Mouse (Mus musculus): Measurements from ENCODE around the gene Hecw1.
A peak's percentile ranks its signal among the peaks of the same experiment; 100 is the strongest.

Gene Hecw1

DNA sequence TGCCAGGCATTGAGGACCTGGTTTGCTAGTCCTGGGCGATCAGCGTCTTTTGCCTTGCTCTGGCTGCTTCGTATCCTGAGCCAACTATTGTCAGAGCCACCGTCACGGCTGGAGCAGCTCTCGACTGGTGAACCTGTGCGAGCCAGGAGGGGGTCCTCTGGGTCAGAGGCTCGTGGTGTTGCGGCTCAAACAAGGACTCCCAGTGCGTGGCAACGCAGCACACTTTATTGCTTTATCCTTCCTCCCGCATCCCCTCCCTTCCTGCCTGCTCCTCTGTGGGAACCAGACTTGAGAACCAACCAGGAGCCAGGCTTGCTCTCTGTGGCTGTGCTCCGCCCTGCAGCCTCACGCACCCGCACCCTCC, at the start of gene Hecw1:
Hecw1 (minus strand) TSS at position 323 of the 364 bp plus-strand sequence.
- peak in 1 of 2 experiments; percentile 46 for DNase-seq (ENCODE audit: low spot score in 2 of 2)

DNA sequence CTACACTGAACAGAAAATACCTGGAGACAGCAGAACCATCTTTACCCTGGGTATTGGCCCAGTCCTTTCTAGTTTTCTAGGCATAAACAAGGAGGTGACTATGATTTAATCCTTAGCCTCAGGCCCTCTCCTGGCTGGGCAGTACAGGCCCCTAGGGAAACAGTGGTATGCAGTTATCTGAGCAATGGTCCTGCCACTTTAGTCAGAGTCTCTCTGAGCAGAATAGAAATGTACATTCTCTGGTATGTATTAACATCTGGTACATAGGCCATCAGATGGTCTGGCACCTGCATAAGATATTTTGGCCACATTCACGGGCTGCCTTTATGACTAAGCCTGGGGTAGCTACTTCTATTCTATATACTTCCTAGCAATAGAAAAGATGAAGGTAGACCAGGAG, 38.3 kb upstream of the Hecw1 start:
- no peak for DNase-seq (ENCODE audit: low spot score in 2 of 2)

DNA sequence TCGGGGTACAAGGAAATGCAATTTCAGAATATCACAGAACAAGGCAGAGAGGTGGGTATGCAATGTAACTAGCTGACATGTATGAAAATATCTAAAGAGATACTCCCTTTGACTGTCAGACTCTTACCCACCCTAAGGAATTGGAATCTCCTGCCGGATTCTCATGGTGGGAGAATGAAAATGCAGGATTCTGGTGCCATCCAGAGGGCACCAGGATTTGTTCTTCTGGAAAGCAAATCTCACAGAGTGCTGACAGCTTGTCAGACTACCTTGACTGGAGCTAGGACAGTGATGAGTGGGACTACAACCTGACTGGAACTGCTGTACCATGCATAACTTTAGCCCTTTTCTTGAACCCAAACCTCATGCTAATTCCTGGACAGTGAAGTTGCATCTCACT, 29.6 kb upstream of the Hecw1 start:
- DNase-seq (ENCODE audit: low spot score in 2 of 2), result no peak

DNA sequence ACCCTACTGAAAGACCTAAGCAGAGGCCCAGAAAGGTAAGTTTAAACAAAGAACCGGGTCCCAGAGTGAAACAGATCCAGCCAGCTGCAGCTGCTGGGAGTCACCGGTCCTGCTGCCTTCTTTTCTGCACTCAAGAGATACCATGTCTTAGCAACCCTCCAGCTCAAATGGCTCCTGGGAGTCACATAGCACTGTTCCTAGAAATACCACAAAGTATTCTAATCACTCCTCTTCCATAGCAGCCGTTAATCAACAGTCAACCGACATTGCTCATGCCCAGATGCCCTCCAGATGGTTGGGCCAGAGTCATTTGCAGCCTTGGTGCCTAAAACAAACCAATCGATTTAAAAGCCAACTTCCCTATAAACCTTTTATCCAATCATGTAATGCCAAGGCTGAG, 19.8 kb upstream of the Hecw1 start:
- no peak for DNase-seq (ENCODE audit: low spot score in 2 of 2)

DNA sequence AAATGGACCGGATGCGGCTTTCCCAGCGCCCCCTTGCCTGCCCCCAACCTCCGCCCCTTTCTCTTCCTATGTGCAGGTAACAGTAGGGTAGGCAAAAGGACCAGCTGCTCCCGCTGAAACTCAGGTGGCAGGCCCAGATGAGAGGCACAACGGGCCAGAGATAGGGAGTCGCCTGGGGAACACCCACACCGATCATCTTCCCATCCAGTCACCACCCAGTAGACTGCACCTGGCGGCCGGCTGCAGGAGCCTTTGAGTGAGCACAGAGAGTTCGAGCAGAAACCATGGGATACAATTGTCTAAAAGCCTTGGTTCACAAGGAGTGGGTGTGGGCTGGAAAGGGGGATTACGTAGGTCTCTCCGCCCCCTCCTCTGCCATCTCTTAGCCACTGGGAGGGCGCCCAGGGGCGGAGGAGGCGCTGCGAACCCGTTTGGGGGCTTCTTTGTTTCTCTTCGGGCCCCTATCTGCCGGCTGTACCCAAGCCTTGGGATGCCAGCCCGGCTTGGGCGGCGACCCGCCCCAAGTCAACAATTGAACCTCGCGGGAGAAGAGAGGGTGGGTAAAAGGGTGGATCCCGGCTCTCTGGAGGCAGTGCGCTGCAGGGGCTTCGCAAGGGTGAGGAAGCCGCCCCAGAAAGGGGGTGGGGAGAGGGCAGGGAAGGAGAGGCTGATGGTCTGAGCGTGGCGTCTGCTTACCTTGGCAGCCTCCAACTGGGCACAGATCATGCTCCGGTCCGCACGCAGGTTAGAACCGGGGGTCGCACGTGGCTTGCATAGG, 711 bp downstream of the Hecw1 start:
- peak; percentile 30 to 49 for DNase-seq (ENCODE audit: low spot score in 2 of 2)

DNA sequence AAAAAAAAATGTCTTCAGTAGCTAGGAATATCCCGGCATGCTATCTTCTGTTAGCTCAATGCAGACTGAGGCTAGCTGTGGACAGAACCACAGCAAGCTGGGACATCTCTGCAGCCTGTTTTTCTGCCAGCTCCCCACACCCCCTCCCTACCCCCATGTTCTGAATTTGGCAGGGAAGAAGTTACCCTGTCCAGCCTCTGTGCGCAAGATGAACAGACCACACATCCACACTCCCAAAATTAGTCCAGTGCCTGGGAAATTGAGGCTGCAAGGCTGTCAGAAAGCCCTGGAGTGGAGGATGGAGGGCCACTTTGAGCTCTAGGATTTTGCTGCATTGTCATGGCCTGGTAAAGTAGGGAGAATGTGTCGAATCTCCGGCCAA, 1.3 kb downstream of the Hecw1 start:
- DNase-seq (ENCODE audit: low spot score in 2 of 2), result peak in 1 of 2 experiments; percentile 7

DNA sequence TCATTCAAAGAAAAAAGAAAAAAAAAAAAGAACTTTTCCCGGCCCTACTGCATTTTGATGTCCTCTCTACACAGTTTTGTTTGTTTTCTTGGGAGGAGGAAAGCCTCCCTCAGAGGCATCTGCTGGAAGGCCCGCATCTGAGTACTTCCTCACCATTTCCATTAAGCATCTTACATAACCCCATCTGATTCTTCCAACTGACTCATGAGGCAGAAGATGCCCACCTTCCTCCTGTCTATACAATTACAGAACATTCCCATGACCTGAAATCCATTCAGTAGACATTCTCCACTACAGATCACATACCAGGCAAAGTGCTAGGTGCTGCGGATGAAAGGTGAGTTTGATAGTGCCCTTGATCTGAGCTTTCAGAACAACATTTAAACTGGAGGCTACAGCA, 3.4 kb downstream of the Hecw1 start:
- no peak for DNase-seq (ENCODE audit: low spot score in 2 of 2)

DNA sequence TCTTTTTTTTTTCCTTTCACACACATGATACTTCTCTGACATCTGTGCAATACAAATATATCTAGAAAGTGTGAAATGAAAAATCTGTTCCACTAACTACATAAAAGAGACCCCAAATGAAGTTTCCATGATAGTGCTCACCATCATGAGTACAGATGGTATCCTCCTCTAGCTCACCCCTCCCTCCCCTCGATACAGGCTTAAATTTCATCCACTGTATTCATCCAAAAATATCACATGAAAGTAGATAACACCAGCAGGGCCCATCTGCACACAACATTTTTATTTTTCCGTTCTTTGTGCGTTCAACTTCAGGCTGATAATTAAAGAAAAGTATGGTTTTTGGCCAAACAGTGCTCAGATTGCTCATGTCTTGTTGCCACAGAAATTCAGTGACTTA, 5.5 kb downstream of the Hecw1 start:
- DNase-seq (ENCODE audit: low spot score in 2 of 2), result no peak

DNA sequence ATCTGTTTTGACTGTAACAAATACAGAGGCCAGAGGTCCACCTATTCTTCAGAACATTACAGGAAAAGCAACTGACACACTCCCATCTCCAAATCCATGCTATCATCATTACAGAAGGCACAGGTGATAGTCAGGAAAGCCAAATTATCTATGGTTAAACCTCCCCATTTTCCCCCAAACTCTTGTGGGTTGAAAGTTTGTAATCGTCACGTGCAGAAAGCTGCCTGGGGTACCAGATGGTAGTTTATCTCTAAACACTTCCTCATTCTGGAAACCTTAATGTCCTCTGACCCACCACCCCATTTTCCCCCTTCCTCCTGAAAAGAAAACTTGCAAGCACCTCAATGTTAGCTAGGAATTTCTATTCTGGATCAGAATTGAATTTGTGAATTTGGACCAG, 7.9 kb downstream of the Hecw1 start:
- DNase-seq (ENCODE audit: low spot score in 2 of 2), result no peak

DNA sequence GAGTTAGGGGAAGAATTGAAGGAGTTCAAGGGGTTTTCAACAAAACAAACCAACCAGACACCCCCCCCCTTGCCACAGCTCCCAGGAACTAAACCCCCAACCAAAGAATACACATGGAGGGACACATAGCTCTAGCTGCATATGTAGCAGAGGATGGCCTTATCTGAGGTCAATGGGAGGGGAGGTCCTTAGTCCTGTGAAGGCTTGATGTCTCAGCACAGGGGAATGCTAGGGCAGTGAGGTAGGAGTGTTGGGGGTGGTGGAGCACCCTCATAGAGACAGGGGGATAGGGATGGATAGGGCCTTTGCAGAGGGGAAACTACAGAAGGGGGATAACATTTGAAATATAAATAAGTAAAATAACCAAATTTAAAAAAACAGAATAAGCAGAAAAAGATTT, 9.1 kb downstream of the Hecw1 start:
- DNase-seq (ENCODE audit: low spot score in 2 of 2), result no peak

DNA sequence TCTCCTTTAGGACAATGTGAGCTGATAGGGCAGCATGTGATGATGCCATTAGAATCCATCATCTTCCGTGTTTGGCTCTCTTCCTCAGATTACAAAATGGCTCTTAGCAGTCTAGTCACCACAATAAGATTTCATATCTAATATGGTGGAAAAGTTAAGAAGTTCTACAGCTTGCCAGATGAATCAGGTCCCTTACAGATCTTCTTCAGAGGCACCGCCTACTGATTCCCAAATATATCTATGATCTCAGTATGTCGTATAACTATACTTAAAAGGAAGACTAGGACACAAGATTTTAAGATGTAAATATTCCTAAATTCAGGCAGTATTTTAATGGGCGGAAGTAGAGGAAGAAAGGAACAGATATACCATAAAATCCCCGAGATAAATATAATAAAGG, 16.3 kb downstream of the Hecw1 start:
- no peak for DNase-seq (ENCODE audit: low spot score in 2 of 2)

DNA sequence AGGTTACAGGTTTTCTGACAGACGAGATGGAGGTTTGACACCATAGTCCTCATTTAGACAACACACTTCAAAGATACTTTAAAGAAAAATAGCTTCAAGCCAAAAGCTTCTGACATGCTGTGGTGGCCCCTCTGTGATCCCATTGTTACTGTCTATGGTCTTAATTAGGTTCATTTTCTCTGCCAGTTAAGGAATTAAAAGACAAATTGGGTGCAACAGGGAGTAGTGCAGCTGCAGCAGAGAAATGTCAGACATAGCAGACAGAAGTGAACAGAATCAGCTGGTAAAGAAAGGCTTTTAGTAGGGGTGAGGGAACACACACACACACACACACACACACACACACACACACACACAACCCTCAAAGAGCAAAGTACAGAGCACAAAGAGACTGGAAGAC, 22.8 kb downstream of the Hecw1 start:
- DNase-seq (ENCODE audit: low spot score in 2 of 2), result no peak

DNA sequence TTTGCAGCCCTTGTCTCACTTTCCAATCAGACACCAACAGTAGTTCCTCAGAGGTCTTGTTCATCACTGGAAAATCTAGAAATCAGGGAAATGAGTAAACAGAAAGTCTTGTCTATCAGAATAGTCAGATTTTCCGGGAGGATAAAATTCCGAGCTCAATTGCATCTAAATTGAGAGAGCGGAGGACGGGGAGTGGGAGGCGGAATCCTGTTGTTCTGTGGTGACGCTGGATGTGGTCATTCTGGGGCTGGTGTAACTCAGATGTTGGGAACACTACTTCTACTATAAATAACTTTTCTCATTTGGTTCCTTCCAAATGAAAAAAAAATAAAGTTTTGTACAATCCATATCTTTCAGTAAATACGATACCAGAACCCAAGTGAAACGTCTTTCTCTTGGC, 24.2 kb downstream of the Hecw1 start:
- no peak for DNase-seq (ENCODE audit: low spot score in 2 of 2)

DNA sequence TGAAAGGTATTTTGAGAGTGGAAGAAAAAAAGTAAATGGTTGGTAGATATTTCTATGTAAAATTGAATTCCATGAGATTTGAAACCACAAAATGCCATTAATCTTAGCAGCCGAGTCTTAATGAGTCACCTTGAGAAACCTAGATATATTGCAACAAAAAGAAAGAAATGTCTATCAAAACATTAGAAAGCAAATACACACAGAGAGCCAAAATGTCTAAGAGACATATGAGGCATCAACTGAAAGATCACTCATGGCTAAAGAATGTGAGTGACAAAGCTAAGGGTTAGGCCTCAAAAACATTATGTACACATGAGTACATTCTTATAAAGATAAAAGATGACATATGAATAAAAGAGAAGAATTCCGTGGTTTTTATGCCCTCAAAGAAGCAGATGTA, 26.1 kb downstream of the Hecw1 start:
- no peak for DNase-seq (ENCODE audit: low spot score in 2 of 2)

DNA sequence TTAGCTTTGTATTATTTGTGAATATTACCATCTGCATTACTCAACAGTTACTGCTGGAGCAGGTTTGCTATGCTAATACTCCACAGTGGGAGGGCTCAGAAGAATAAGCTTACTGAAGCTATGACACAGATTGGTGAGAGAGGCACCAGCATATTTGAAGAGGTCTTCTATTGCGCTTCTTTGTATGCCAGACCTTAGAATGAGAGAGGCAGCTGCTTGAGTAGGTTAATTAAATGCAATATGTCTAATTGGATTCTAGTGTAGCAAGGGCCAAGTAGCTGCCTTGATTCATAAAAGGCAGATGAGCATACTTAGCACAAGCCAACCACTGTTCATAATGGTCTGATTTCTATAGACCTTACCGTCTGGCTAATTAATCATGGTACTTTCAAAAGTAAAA, 35.2 kb downstream of the Hecw1 start:
- no peak for DNase-seq (ENCODE audit: low spot score in 2 of 2)

DNA sequence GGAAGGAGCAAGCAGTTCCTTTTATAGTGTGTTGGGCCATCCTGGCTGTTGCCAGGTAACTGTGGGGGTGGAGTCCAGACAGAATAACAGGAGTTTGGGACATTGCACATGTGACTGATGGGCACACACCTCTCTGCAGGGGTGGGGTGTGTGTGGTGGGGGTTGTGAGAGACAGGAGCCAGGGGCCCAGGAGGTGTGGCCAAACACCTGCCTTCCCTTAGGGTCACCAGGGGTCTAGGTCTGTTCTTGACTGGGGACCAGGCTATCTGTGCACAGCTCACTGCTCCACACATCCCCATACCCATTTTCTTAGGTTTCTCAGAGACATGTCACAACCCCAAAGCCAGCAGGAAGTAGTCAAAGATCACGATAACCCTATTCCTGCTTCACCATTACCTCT, 51.9 kb downstream of the Hecw1 start:
- no peak for DNase-seq (ENCODE audit: low spot score in 2 of 2)

DNA sequence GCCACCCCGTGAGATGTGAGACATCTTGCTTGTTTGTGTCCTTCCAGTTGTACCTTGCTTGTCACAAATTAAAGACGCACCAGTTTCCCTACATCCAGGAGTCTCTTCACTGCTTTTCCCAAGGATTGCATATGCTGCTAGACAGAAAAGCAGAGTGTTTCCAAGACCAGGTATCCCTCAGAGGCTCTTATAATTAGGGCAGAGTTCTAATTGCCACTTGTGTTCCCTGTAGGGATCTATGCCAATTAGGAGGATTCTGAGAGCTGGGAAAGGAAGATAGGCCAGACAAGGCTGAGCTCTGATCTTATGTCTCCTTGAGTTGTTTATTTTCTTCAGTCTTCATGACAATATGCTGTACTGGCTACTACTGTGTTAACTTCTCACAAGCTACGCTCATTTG, 55.5 kb downstream of the Hecw1 start:
- no peak for DNase-seq (ENCODE audit: low spot score in 2 of 2)

DNA sequence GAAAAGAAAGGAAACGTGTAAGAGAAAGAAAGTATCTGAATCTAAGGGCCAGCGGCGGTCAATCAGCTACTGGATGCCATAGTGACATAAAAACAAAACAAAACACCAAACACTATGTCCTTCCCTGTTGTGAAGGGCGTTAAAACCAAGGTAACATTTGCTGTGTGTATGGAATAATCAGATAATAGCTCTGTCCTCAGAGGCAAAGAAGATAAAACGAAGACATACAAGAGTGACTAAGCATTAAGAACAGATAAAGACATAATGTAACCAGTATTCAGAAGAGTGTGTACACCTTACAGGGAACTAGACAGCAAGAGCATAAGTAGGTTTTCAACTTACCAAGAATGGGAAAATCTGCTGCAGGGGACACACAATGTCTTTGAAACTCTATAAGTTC, 62.0 kb downstream of the Hecw1 start:
- DNase-seq (ENCODE audit: low spot score in 2 of 2), result no peak

DNA sequence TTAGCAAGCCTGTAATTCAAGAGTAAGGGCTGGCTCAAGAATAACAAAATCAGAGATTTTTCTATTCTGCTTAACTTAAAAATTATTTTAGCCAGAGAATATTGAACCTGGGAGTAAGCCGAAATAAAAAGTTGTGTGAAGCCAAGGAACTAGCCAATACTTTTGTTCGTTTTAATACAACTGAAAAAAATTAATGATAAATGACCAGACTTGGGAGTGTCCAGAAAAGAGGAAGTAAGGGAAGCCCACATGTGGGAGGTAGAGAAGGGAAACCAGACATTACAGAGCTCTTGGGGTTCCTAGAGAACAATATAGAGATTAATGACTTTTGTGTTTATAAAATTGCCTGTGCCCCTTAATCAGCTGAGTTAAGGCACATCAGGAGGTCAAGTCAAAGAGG, 66.0 kb downstream of the Hecw1 start:
- DNase-seq (ENCODE audit: low spot score in 2 of 2), result no peak

DNA sequence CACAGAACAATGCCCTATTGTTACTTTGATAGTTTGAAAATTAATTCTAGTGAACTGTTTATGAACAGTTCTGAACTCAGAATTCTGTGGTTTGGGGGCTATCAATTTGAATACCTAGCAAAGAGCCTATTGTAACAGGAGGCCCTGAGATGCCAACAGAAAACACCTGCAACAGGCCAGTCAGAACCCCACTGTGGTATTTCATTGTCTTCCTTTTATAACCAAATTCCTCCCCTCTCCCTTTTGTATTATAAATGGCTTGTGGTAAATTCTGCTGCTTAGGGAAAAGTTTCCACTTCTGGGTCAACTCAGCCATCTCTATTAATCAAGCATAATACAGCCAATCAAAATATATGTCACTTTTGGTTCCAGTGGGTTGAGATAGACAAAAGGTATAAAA, 83.5 kb downstream of the Hecw1 start:
- DNase-seq (ENCODE audit: low spot score in 2 of 2), result no peak

DNA sequence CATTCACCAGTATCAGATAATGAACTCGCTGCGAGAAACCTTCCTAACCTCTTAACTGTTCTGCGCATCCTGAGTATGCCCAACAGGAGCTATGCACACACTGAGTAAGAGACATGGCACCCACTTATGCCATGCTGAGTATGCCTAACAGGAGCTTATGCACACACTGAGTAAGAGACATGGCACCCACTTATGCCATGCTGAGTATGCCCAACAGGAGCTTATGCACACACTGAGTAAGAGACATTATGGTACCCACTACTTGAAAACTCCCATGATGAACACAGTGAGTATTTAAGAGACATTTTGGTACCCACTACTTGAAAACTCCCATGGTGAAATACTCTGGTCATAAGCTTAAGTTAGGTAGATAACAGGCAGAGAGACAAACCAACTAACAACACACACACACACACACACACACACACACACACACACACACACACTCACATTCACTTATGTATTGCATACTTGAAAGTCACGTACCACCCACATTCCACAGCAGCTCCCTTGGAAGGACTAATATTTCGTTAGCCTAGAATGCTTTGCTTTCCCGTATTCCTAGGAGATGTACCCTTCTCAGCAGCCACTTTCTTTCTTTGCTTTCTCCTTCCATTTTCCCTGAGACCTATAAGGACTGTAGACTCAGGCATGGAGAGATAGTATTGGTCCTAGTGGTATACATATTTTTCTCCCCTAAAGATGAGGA, 94.0 kb downstream of the Hecw1 start:
- no peak for DNase-seq (ENCODE audit: low spot score in 2 of 2)

DNA sequence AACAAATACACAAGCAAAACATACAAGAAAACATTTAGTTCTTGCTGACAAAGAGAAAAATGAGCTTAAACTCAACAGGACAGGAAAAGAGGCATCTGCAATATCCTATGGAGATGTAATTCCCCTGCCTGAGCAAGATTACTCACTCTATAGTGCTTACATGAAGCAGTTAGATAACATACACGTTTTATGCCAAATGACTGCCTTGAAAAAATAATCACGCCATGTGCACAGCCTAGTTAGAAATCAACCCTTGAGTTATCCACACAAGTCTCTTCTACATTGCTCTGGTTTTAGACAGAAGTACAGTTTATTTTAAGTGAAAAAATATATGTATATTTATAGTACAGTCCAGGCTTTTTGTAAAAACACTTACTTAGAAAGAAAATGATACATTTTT, 98.2 kb downstream of the Hecw1 start:
- no peak for DNase-seq (ENCODE audit: low spot score in 2 of 2)

DNA sequence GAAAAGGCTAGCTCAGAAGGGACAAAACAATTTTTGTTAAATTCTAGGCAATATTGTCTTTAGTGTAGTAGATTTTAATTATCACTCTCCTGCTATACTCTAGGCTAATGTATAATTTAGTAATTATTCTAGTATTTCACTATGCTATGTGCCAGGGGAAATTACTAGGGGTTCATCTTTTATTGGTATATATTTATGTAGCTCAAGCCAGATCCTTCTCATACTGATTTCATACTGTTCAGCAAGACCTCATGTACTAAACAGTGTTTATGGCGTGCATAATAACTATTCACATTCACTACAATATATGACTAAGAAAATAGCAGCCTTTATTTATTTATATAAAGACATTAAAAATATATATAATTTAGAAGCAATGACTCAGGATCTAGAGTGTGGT, 109.6 kb downstream of the Hecw1 start:
- DNase-seq (ENCODE audit: low spot score in 2 of 2), result no peak

DNA sequence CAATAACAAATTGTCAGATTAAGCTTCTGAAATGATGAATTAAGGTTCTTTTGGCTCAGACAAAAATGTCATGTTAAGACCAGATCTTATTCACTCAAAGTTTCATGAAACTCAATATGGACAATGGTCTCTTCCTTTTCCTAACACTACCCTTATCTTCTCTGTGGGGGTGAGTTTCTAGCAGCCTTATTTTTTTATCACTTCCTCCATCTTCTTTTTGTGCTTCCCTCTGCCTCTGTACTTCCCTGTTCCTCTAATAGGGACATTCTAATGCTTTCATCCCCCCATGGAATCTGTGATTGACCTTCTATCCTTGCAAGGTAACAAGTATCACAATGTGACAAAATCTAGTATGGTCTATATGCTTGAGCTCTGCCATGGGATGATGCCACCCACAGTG, 148.6 kb downstream of the Hecw1 start:
- DNase-seq (ENCODE audit: low spot score in 2 of 2), result no peak
